8 mouse cellular contexts compared by ENCODE assay signal in the genomic region with DNA sequence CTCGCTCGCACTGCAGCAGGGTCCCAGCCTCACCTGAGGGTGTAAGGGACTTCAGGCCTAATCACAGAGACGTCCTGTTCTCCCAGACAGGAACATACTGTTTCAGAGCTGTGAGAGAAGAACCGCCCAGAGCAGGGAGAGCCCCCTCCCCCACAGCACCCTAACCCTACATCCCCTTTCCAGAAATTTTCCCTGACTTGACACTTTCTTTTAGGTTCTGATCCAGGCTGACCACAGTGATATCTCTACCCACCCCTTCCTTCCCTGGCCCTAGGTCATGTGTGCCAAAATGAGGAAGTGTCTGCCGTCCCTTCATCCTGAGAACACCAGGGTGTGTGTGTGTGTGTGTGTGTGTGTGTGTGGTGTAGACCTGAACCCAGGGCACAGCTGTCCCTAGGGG. TPM values are rescaled to one million over a fixed set of nuclear protein-coding genes. Genes with fewer than 3 reads are reported as not detected.
DNase-seq lines count a peak whose midpoint lies in the region; ATAC-seq and TF ChIP-seq lines count a peak whose summit lies in the region.

Gene C1qc (minus strand): TSS at position 255 of the 400 bp plus-strand sequence.

- H3K27ac ChIP-seq in liver, adult 2 months (replicated peaks; ENCODE audit: insufficient read depth, low read depth, low read length), result peak within 1 kb of the TSS; percentile 46
- no peak within 1 kb of the TSS for H3K27ac ChIP-seq in heart, embryonic 16.5 days (ENCODE audit: low read length)
- H3K27ac ChIP-seq in left cerebral cortex, adult 2 months, result peak within 1 kb of the TSS; percentile 47; the same call in 1 of the 2 replicates
- H3K27ac ChIP-seq in neural tube, embryonic 13.5 days (replicated peaks), result no peak within 1 kb of the TSS

- no peaks in the 10 kb centered on the region for H3K36me3 ChIP-seq in liver, adult 2 months (ENCODE audit: control insufficient read depth, insufficient read depth, low read length)
- no peaks in the 10 kb centered on the region for H3K36me3 ChIP-seq in heart, embryonic 16.5 days (ENCODE audit: control insufficient read depth, insufficient read depth)
- no peaks in the 10 kb centered on the region for H3K36me3 ChIP-seq in neural tube, embryonic 13.5 days

- H3K4me2 ChIP-seq in heart, embryonic 16.5 days (ENCODE audit: low read depth, low read length), result no peak within 1 kb of the TSS
- H3K4me2 ChIP-seq in neural tube, embryonic 13.5 days, result no peak within 1 kb of the TSS

- H3K9me3 ChIP-seq in heart, embryonic 16.5 days (replicated peaks; ENCODE audit: control insufficient read depth, low read length), result no peaks in the 10 kb centered on the region
- no peaks in the 10 kb centered on the region for H3K9me3 ChIP-seq in neural tube, embryonic 13.5 days

- intact Hi-C loops in left cerebral cortex, adult 2 months (cut with DNase I), result loop anchor here (10.0 kb wide), 1 partner anchor 512 kb away; the partner anchor contains the start of gene Cela3a

- peak within 1 kb of the TSS; percentile 60 for H3K4me3 ChIP-seq in liver, adult 2 months (ENCODE audit: insufficient read depth, low read depth, low read length)
- H3K4me3 ChIP-seq in heart, embryonic 16.5 days (ENCODE audit: low read length), result no peak within 1 kb of the TSS
- no peak within 1 kb of the TSS for H3K4me3 ChIP-seq in left cerebral cortex, adult 2 months
- no peak within 1 kb of the TSS for H3K4me3 ChIP-seq in neural tube, embryonic 13.5 days

- DNase-seq in liver, adult 2 months (ENCODE audit: extremely low read depth, low read depth, low spot score), result peak; percentile 49
- DNase-seq in liver, result no peak
- DNase-seq in brain, embryonic 14.5 days (ENCODE audit: low read depth), result no peak
- DNase-seq in left cerebral cortex, adult 2 months (ENCODE audit: extremely low spot score in 1 of 2, low spot score in 2 of 2), result no peak
- no peak for DNase-seq in cerebellum, adult 8-10 months
- DNase-seq in cerebellum, adult 18-20 months, result no peak

- H3K4me1 ChIP-seq in liver, adult 2 months (ENCODE audit: control insufficient read depth, insufficient read depth, low read length), result no peaks in the 10 kb centered on the region
- no peaks in the 10 kb centered on the region for H3K4me1 ChIP-seq in heart, embryonic 16.5 days (ENCODE audit: control insufficient read depth, insufficient read depth, low read length)
- H3K4me1 ChIP-seq in neural tube, embryonic 13.5 days (replicated peaks), result peaks cover 9% of the 10 kb centered on the region

- no peak for TF ChIP-seq CTCF in liver, adult 2 months (IDR thresholded peaks at IDR 0.05; ENCODE audit: low read depth, low read length)
- TF ChIP-seq CTCF in brain, embryonic 14.5 days (IDR thresholded peaks at IDR 0.05; ENCODE audit: borderline replicate concordance, extremely low read depth, insufficient read depth, insufficient read length), result no peak
- TF ChIP-seq CTCF in left cerebral cortex, adult 2 months (IDR thresholded peaks at IDR 0.05), result no peak

- 60% methylated on average over 5 of the region's 5 CpGs for WGBS in liver, adult 2 months
- 48% methylated on average over 5 of the region's 5 CpGs for WGBS in heart, embryonic 16.5 days
- 64% methylated on average over 5 of the region's 5 CpGs for WGBS in neural tube, embryonic 13.5 days

- no peaks in the 10 kb centered on the region for H3K27me3 ChIP-seq in liver, adult 2 months (ENCODE audit: control insufficient read depth, insufficient read depth, low read length)
- peaks cover 46% of the 10 kb centered on the region for H3K27me3 ChIP-seq in heart, embryonic 16.5 days (ENCODE audit: control insufficient read depth, insufficient read depth, low read length)
- H3K27me3 ChIP-seq in neural tube, embryonic 13.5 days, result peaks cover 49% of the 10 kb centered on the region

- ATAC-seq in heart, embryonic 16.5 days (replicated peaks; ENCODE audit: extremely low read depth, insufficient read depth, low FRiP score), result no peak
- ATAC-seq in neural tube, embryonic 13.5 days (ENCODE audit: low read depth), result no peak

- no peak for TF ChIP-seq POLR2A in liver, adult 2 months (IDR thresholded peaks at IDR 0.05; ENCODE audit: extremely low read depth, insufficient read depth, low read length)
- no peak for TF ChIP-seq POLR2A in brain, embryonic 14.5 days (IDR thresholded peaks at IDR 0.05; ENCODE audit: borderline replicate concordance, extremely low read depth, insufficient read depth, insufficient read length, poor library complexity, severe bottlenecking)

- no peaks in the 10 kb centered on the region for H3K79me2 ChIP-seq in liver, adult 2 months (ENCODE audit: control insufficient read depth, insufficient read depth, low read length)

- H3K9ac ChIP-seq in liver, adult 2 months (ENCODE audit: low read depth, low read length), result peak within 1 kb of the TSS; percentile 65
- no peak within 1 kb of the TSS for H3K9ac ChIP-seq in heart, embryonic 16.5 days (ENCODE audit: low read length)
- H3K9ac ChIP-seq in neural tube, embryonic 13.5 days, result no peak within 1 kb of the TSS

RNA-seq across cellular contexts. Expression of gene C1qc, which starts in this region (rescaled TPM):
- 82.9 and 89.6 TPM in 2 replicates for total RNA-seq in liver, adult 2 months (2014; rRNA removed)
- polyA plus RNA-seq in liver, adult 2 months (2012; rRNA removed), result 66.3 and 104 TPM in 2 replicates
- 18.3 and 19.5 TPM in 2 replicates for polyA plus RNA-seq in brain, embryonic 14.5 days (2012; rRNA removed)
- polyA plus RNA-seq in heart, embryonic 16.5 days (2015; fragmentation: Nextera tagmentation; extraction: Ambion mirVana), result 20.7 and 21.0 TPM in 2 replicates
- 10 to 100 TPM; 41.2 to 45.1 TPM for total RNA-seq in left cerebral cortex, adult 2 months (2021)
- polyA plus RNA-seq in neural tube, embryonic 13.5 days (2015; fragmentation: Nextera tagmentation; extraction: Ambion mirVana), result 24.7 and 25.5 TPM in 2 replicates

Comparison
In these comparisons a context has a peak if more than half of its experiments do, and no peak if none do; other contexts are left out.
1. H3K27ac ChIP-seq: peak in liver, adult 2 months (single experiment) and left cerebral cortex, adult 2 months (single experiment); none in heart, embryonic 16.5 days (single experiment) and neural tube, embryonic 13.5 days (single experiment).